Mouse (Mus musculus) hindbrain, embryonic 12.5 days (tissue): ENCODE results near the gene Tbx10. TPM values are rescaled to one million over a fixed set of nuclear protein-coding genes. Genes with fewer than 3 reads are reported as not detected.

ENCODE experiments used
- polyA plus RNA-seq: library from polyadenylated mRNA; unstranded; fragments of >200 nt; fragmentation: Nextera tagmentation; extraction: Ambion mirVana; gene quantifications from 2 replicates; pipeline ENCODE4 v1.2.1, GENCODE M21; 2016

Gene Tbx10
- polyA plus RNA-seq, 1 experiment from 2014 or later, result 0.35 TPM

Other genes starting within 250 kb of the Tbx10 start
- 59.3 and 70.8 TPM in 2 replicates for gene Kmt5b, start 225.3 kb upstream of the Tbx10 start, polyA plus RNA-seq
- gene Chka, start 141.0 kb upstream of the Tbx10 start, polyA plus RNA-seq, result 63.2 and 66.8 TPM in 2 replicates
- gene Tcirg1, start 85.6 kb upstream of the Tbx10 start, polyA plus RNA-seq, result 24.9 and 29.9 TPM in 2 replicates
- 180 and 207 TPM in 2 replicates for gene Ndufs8, start 80.0 kb upstream of the Tbx10 start, polyA plus RNA-seq
- gene Aldh3b1, start 62.9 kb upstream of the Tbx10 start, polyA plus RNA-seq, result 1.0 and 1.2 TPM in 2 replicates
- 8.1 and 8.5 TPM in 2 replicates for gene Unc93b1, start 57.6 kb upstream of the Tbx10 start, polyA plus RNA-seq
- not detected in 2 replicates for gene Aldh3b3, start 34.1 kb upstream of the Tbx10 start, polyA plus RNA-seq
- gene Aldh3b2, start 20.4 kb upstream of the Tbx10 start, polyA plus RNA-seq, result 0.96 and 1.2 TPM in 2 replicates
- 2.4 and 2.6 TPM in 2 replicates for gene Acy3, start 6.2 kb upstream of the Tbx10 start, polyA plus RNA-seq
- 18.7 and 18.9 TPM in 2 replicates for gene Nudt8, start 7.8 kb downstream of the Tbx10 start, polyA plus RNA-seq
- gene Gm49405, start 7.9 kb downstream of the Tbx10 start, polyA plus RNA-seq, result 3.2 and 4.2 TPM in 2 replicates
- gene Doc2g, start 10.6 kb downstream of the Tbx10 start, polyA plus RNA-seq, result 4.4 and 5.8 TPM in 2 replicates
- 187 and 188 TPM in 2 replicates for gene Ndufv1, start 20.1 kb downstream of the Tbx10 start, polyA plus RNA-seq
- 357 and 360 TPM in 2 replicates for gene Gstp1, start 45.2 kb downstream of the Tbx10 start, polyA plus RNA-seq
- 1.5 and 8.3 TPM in 2 replicates for gene Gstp2, start 53.3 kb downstream of the Tbx10 start, polyA plus RNA-seq
- not detected in 2 replicates for gene Gstp3, start 66.8 kb downstream of the Tbx10 start, polyA plus RNA-seq
- gene Cabp2, start 88.8 kb downstream of the Tbx10 start, polyA plus RNA-seq, result not detected in 2 replicates
- gene Cdk2ap2, start 104.4 kb downstream of the Tbx10 start, polyA plus RNA-seq, result 65.6 and 76.9 TPM in 2 replicates
- gene Pitpnm1, start 107.2 kb downstream of the Tbx10 start, polyA plus RNA-seq, result 19.6 and 24.4 TPM in 2 replicates
- 68.8 and 71.3 TPM in 2 replicates for gene Aip, start 133.1 kb downstream of the Tbx10 start, polyA plus RNA-seq
- 0.05 TPM in 1 of 2 replicates, not detected in the other for gene Gpr152, start 147.0 kb downstream of the Tbx10 start, polyA plus RNA-seq
- 0.16 and 0.39 TPM in 2 replicates for gene Cabp4, start 151.3 kb downstream of the Tbx10 start, polyA plus RNA-seq
- 128 and 131 TPM in 2 replicates for gene Coro1b, start 155.9 kb downstream of the Tbx10 start, polyA plus RNA-seq
- gene Ptprcap, start 160.9 kb downstream of the Tbx10 start, polyA plus RNA-seq, result 1.0 and 1.2 TPM in 2 replicates
- gene Rps6kb2, start 170.6 kb downstream of the Tbx10 start, polyA plus RNA-seq, result 64.8 and 68.2 TPM in 2 replicates
- gene Carns1, start 182.7 kb downstream of the Tbx10 start, polyA plus RNA-seq, result 4.7 and 5.0 TPM in 2 replicates
- gene Tbc1d10c, start 198.5 kb downstream of the Tbx10 start, polyA plus RNA-seq, result 0.58 and 1.0 TPM in 2 replicates
- 662 and 684 TPM in 2 replicates for gene Ppp1ca, start 199.3 kb downstream of the Tbx10 start, polyA plus RNA-seq
- 30.5 and 31.2 TPM in 2 replicates for gene Rad9a, start 208.9 kb downstream of the Tbx10 start, polyA plus RNA-seq
- gene Clcf1, start 221.5 kb downstream of the Tbx10 start, polyA plus RNA-seq, result 2.1 and 2.8 TPM in 2 replicates
- not detected in 2 replicates for gene AC109138.7, start 221.6 kb downstream of the Tbx10 start, polyA plus RNA-seq
- gene Pold4, start 239.1 kb downstream of the Tbx10 start, polyA plus RNA-seq, result 16.2 and 17.2 TPM in 2 replicates